Mouse (Mus musculus): ENCODE measurements around the gene Fam136a. TPM values are rescaled to one million over a fixed set of nuclear protein-coding genes. Genes with fewer than 3 reads are reported as not detected.
A peak's percentile ranks its signal among the peaks of the same experiment; 100 is the strongest.

The Fam136a gene
- total and polyA plus RNA-seq, 3 experiments: 152 to 339 (median 160) TPM

GRCm38 (mm10) chr6:86395021-86395420 lies 29.6 kb downstream of the Fam136a start:
- Histone ChIP-seq H3K36me3 (replicated peaks in 1 of 2; ENCODE audit: control insufficient read depth in 1 of 2, insufficient read depth in 1 of 2, low read length in 1 of 2) (peaks cover 26 to 38% of the 10 kb centered on the region in 2 experiments), H3K9ac (ENCODE audit: insufficient read depth, low read depth) (no peak overlapping the region)

GRCm38 (mm10) chr6:86395969-86396368 lies 30.5 kb downstream of the Fam136a start:
- Histone ChIP-seq H3K9ac (ENCODE audit: insufficient read depth, low read depth) (peak overlapping the region; percentile 62), H3K9me3 (replicated peaks; ENCODE audit: low read length) (no peaks in the 10 kb centered on the region), H3K4me3 (replicated peaks in 1 of 3; ENCODE audit: low read depth in 2 of 3, low read length in 2 of 3, poor library complexity in 1 of 3) (peak overlapping the region; percentile 82 to 87 (median 84)), H3K79me2 (replicated peaks; ENCODE audit: control insufficient read depth, extremely low read depth, insufficient read depth, poor library complexity, severe bottlenecking) (no peaks in the 10 kb centered on the region; the same call in 1 of the 2 replicates), H3K36me3 (replicated peaks in 1 of 2; ENCODE audit: control insufficient read depth in 1 of 2, insufficient read depth in 1 of 2, low read length in 1 of 2) (peaks cover 16 to 29% of the 10 kb centered on the region in 2 experiments), H3K4me2 (ENCODE audit: insufficient read depth, low read depth, poor library complexity, severe bottlenecking) (peak overlapping the region; percentile 92), H3K4me1 (ENCODE audit: control insufficient read depth in 1 of 2, insufficient read depth in 2 of 2) (peaks cover 3 to 21% of the 10 kb centered on the region in 2 experiments; a peak in 3 of 4 replicates), H3K27me3 (replicated peaks) (peaks cover 8% of the 10 kb centered on the region), H3K27ac (ENCODE audit: insufficient read depth, low read depth) (no peak overlapping the region)
- in situ Hi-C loops (cut with MboI; ENCODE audit: low pct_ligation_motif_present, low pct_unique_long_range_greater_than_20kb, low sequenced_read_pairs): no loop called here
- no peak for DNase-seq (ENCODE audit: extremely low read depth)
- TF ChIP-seq ZNF384 (IDR thresholded peaks at IDR 0.05; ENCODE audit: low read depth, low read length): no peak
- TF ChIP-seq SIN3A (IDR thresholded peaks at IDR 0.05; ENCODE audit: low read length): no peak
- no peak for TF ChIP-seq PAX5 (IDR thresholded peaks at IDR 0.05; ENCODE audit: low read length)
- TF ChIP-seq ZKSCAN1 (IDR thresholded peaks at IDR 0.05; ENCODE audit: borderline replicate concordance, low read depth, low read length): no peak
- no peak for TF ChIP-seq POLR2A (IDR thresholded peaks at IDR 0.05; ENCODE audit: low read depth, low read length)
- no peak for TF ChIP-seq MXI1 (IDR thresholded peaks at IDR 0.05; ENCODE audit: low read depth, low read length)
- TF ChIP-seq KAT2A (IDR thresholded peaks at IDR 0.05; ENCODE audit: insufficient replicate concordance, low read length): no peak
- TF ChIP-seq JUN (IDR thresholded peaks at IDR 0.05; ENCODE audit: insufficient read depth, low read depth, low read length): no peak
- TF ChIP-seq USF1 (IDR thresholded peaks at IDR 0.05; ENCODE audit: low read depth, low read length): no peak
- no peak for TF ChIP-seq NELFE (IDR thresholded peaks at IDR 0.05; ENCODE audit: low read depth, low read length)
- TF ChIP-seq MEF2A (IDR thresholded peaks at IDR 0.05; ENCODE audit: borderline replicate concordance, low read depth, low read length): no peak
- TF ChIP-seq SMC3 (IDR thresholded peaks at IDR 0.05; ENCODE audit: low read depth, low read length): no peak
- TF ChIP-seq IRF4 (IDR thresholded peaks at IDR 0.05; ENCODE audit: low read depth, low read length): no peak
- no peak for TF ChIP-seq E2F4 (IDR thresholded peaks at IDR 0.05; ENCODE audit: insufficient replicate concordance, low read depth, low read length)
- dilution Hi-C loops (cut with MboI; ENCODE audit: extremely low pct_ligation_motif_present, extremely low pct_unique_long_range_greater_than_20kb, low sequenced_read_pairs): no loop called here

More at GRCm38 (mm10) chr6:86395021-86395420, 29.6 kb downstream of the Fam136a start:
- Histone ChIP-seq H3K27me3 (replicated peaks) (peaks cover 7% of the 10 kb centered on the region), H3K79me2 (replicated peaks; ENCODE audit: control insufficient read depth, extremely low read depth, insufficient read depth, poor library complexity, severe bottlenecking) (no peaks in the 10 kb centered on the region; the same call in 1 of the 2 replicates), H3K27ac (ENCODE audit: insufficient read depth, low read depth) (no peak overlapping the region), H3K9me3 (replicated peaks; ENCODE audit: low read length) (no peaks in the 10 kb centered on the region), H3K4me2 (ENCODE audit: insufficient read depth, low read depth, poor library complexity, severe bottlenecking) (no peak overlapping the region), H3K4me3 (replicated peaks in 1 of 3; ENCODE audit: low read depth in 2 of 3, low read length in 2 of 3, poor library complexity in 1 of 3) (no peak overlapping the region), H3K4me1 (ENCODE audit: control insufficient read depth in 1 of 2, insufficient read depth in 2 of 2) (peaks cover 3 to 18% of the 10 kb centered on the region in 2 experiments; a peak in 3 of 4 replicates)
- no peak for TF ChIP-seq USF2 (conservative IDR thresholded peaks at IDR 0.05; ENCODE audit: low read depth, low read length)
- TF ChIP-seq JUND (conservative IDR thresholded peaks at IDR 0.05; ENCODE audit: low read depth, low read length): no peak
- TF ChIP-seq MAFK (IDR thresholded peaks at IDR 0.05; ENCODE audit: insufficient replicate concordance, low read length): no peak
- in situ Hi-C loops (cut with MboI; ENCODE audit: low pct_ligation_motif_present, low pct_unique_long_range_greater_than_20kb, low sequenced_read_pairs): no loop called here
- dilution Hi-C loops (cut with MboI; ENCODE audit: extremely low pct_ligation_motif_present, extremely low pct_unique_long_range_greater_than_20kb, low sequenced_read_pairs): no loop called here
- DNase-seq (ENCODE audit: extremely low read depth): no peak

All from CH12.LX (cell line).